Mouse (Mus musculus): ENCODE measurements around the gene 1700023F06Rik. TPM values are rescaled to one million over a fixed set of nuclear protein-coding genes. Genes with fewer than 3 reads are reported as not detected.

Gene 1700023F06Rik
- total RNA-seq, 2 experiments from 2014 or later, result not detected

- DNase-seq, result no peak
Measured at GRCm38 (mm10) chr11:103162132-103162531, 46.2 kb downstream of the 1700023F06Rik start.

- no peak for DNase-seq
Measured at GRCm38 (mm10) chr11:103161449-103161848, 46.9 kb downstream of the 1700023F06Rik start.

GRCm38 (mm10) chr11:103160738-103161137, 47.6 kb downstream of the 1700023F06Rik start:
- no peak for DNase-seq

GRCm38 (mm10) chr11:103158621-103159478, 49.5 kb downstream of the 1700023F06Rik start:
- peak; percentile 92 for DNase-seq

GRCm38 (mm10) chr11:103149771-103150170, 58.6 kb downstream of the 1700023F06Rik start:
- DNase-seq, result no peak

Other genes starting within 250 kb of the 1700023F06Rik start
- gene Nmt1, start 180.4 kb downstream of the 1700023F06Rik start, total RNA-seq (2021), result 10 to 100 TPM; 35.6 to 36.7 TPM
- gene Dcakd, start 180.2 kb downstream of the 1700023F06Rik start, total RNA-seq (2021), result 10 to 100 TPM; 22.0 to 28.2 TPM
- 1 to 10 TPM; 3.2 to 3.9 TPM for gene Plcd3, start 106.9 kb downstream of the 1700023F06Rik start, total RNA-seq (2021)
- 10 to 100 TPM; 23.7 to 29.7 TPM for gene Acbd4, start 106.9 kb downstream of the 1700023F06Rik start, total RNA-seq (2021)
- 10 to 100 TPM; 17.4 to 19.0 TPM for gene Hexim1, start 92.3 kb downstream of the 1700023F06Rik start, total RNA-seq (2021)
- 1 to 10 TPM; 1.0 to 1.9 TPM for gene Hexim2, start 76.1 kb downstream of the 1700023F06Rik start, total RNA-seq (2021)
- 1 to 10 TPM; 4.7 to 4.9 TPM for gene Fmnl1, start 37.5 kb downstream of the 1700023F06Rik start, total RNA-seq (2021)
- gene Spata32, start 9.9 kb upstream of the 1700023F06Rik start, total RNA-seq (2021), result not detected
- 1 to 10 TPM; 2.8 to 4.1 TPM for gene Map3k14, start 58.9 kb upstream of the 1700023F06Rik start, total RNA-seq (2021)
- gene Arhgap27, start 155.1 kb upstream of the 1700023F06Rik start, total RNA-seq (2021), result 1 to 10 TPM; 3.0 to 4.6 TPM
- gene Plekhm1, start 204.1 kb upstream of the 1700023F06Rik start, total RNA-seq (2021), result 1 to 10 TPM; 9.3 to 9.4 TPM